Mouse (Mus musculus): ENCODE data around the gene Pon2. TPM values are rescaled to one million over a fixed set of nuclear protein-coding genes. Genes with fewer than 3 reads are reported as not detected.

Gene Pon2
- polyA plus RNA-seq, 1 experiment from 2014 or later: 18.1 TPM

DNA sequence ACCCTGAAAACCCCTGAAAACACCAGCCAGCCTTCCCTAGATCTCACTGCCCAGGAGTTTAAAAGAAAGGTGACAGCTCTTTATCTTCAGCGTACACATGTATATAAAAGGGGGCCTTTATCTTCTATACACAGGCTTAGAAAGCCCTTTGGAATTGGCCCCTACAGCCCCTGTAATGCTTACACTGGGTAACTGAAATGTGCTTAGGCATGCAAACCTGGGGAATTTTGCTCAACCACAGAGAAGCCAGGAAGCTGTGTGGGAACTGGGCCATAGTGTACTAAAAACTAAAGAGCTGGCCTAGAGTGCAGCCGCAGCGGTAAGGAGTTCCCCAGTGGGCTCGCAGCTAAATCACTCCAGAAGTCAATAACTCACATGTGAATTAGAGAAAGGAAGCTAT lies 6.8 kb downstream of the Pon2 start:
- no peaks in the 10 kb centered on the region for H3K27me3 ChIP-seq
- no peak for ATAC-seq (ENCODE audit: insufficient number of reproducible peaks, insufficient read depth, low FRiP score, low TSS enrichment, low read depth)

DNA sequence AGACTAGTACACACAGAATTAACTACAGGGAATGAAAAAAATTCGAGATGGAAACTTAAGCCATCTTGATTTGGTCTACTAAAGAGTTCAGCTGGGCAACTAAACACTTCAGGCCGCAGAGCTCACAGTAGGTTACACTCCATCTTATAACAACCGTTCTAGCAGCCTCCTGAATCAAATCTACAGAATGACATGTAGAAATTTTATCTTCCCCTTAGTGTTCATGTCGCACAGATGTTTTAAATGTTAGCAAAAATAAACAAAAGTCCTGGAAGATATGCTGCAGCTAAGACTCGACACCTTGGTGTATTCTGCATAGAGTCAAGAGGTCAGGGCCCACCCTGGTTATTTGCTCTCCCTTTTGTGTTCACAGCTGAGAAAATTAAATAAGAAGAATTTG lies 10.3 kb downstream of the Pon2 start:
- no peak overlapping the region for H3K9ac ChIP-seq (replicated peaks)
- no peaks in the 10 kb centered on the region for H3K9me3 ChIP-seq
- H3K4me1 ChIP-seq (replicated peaks): no peaks in the 10 kb centered on the region; the same call in 1 of the 2 replicates
- no peak overlapping the region for H3K4me3 ChIP-seq (replicated peaks)
- no peak for ATAC-seq (ENCODE audit: insufficient number of reproducible peaks, insufficient read depth, low FRiP score, low TSS enrichment, low read depth)
- H3K4me2 ChIP-seq: no peak overlapping the region
- 69% methylated on average over 5 of the region's 5 CpGs for WGBS
- H3K36me3 ChIP-seq: no peaks in the 10 kb centered on the region
- H3K27ac ChIP-seq: no peak overlapping the region
- H3K27me3 ChIP-seq: no peaks in the 10 kb centered on the region

More for the DNA sequence above, 6.8 kb downstream of the Pon2 start:
- H3K27ac ChIP-seq: peak overlapping the region; percentile 9; the same call in 1 of the 2 replicates
- no peaks in the 10 kb centered on the region for H3K36me3 ChIP-seq
- 83% methylated on average over 4 of the region's 4 CpGs for WGBS
- no peaks in the 10 kb centered on the region for H3K9me3 ChIP-seq
- H3K9ac ChIP-seq (replicated peaks): no peak overlapping the region
- H3K4me3 ChIP-seq (replicated peaks): no peak overlapping the region
- H3K4me2 ChIP-seq: no peak overlapping the region
- H3K4me1 ChIP-seq (replicated peaks): no peaks in the 10 kb centered on the region; the same call in 1 of the 2 replicates

DNA sequence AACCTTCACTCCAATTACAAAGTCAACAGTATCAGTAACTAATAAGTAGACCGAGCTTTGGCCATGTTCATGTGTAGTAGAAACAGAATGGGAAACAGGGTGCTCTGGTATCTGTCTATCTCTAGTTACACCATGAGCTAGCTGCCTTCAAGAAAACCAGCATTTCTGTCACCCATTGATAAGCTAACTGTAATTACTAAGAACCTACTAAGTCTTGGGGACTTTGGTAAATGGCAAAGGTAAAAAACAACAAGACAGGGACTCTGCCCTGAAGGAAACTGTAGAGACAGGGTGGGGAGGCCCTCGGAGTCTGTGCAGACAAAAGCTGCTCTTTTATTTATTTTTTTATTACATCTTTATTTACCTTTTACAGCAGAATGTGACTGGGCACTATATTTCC lies 10.9 kb downstream of the Pon2 start:
- Histone ChIP-seq H3K36me3 (no peaks in the 10 kb centered on the region), H3K9ac (replicated peaks) (no peak overlapping the region), H3K4me2 (no peak overlapping the region), H3K27ac (no peak overlapping the region), H3K9me3 (no peaks in the 10 kb centered on the region), H3K4me1 (replicated peaks) (no peaks in the 10 kb centered on the region; the same call in 1 of the 2 replicates), H3K27me3 (no peaks in the 10 kb centered on the region), H3K4me3 (replicated peaks) (no peak overlapping the region)
- 74% methylated on average over 2 of the region's 2 CpGs for WGBS
- no peak for ATAC-seq (ENCODE audit: insufficient number of reproducible peaks, insufficient read depth, low FRiP score, low TSS enrichment, low read depth)

DNA sequence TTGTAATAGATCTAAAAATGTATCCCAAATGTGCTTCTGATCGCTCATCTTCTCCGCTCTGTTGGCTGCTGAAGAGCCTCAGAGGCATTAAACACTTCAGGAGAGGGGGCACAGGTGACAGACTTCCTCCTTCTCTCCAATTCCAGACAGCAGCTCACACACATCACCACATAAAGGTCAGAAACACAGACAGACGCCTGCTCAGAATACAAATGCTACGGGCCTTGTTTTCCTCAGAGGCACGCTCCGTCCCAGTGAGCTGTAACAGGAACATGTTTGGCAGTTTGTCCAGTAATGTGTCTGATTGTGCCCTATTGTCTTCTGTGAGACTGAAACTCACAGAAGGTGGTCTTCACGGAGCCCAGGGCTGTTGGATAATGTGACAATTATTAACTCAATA lies 15.8 kb downstream of the Pon2 start:
- H3K36me3 ChIP-seq: no peaks in the 10 kb centered on the region
- H3K9ac ChIP-seq (replicated peaks): no peak overlapping the region
- 85% methylated on average over 7 of the region's 7 CpGs for WGBS
- H3K4me3 ChIP-seq (replicated peaks): no peak overlapping the region
- no peak overlapping the region for H3K27ac ChIP-seq
- no peaks in the 10 kb centered on the region for H3K27me3 ChIP-seq
- no peak for ATAC-seq (ENCODE audit: insufficient number of reproducible peaks, insufficient read depth, low FRiP score, low TSS enrichment, low read depth)
- H3K4me1 ChIP-seq (replicated peaks): 0 out of 2 replicates have a peak, but pooled peaks cover 2% of the 10 kb centered on the region
- no peaks in the 10 kb centered on the region for H3K9me3 ChIP-seq
- H3K4me2 ChIP-seq: no peak overlapping the region

DNA sequence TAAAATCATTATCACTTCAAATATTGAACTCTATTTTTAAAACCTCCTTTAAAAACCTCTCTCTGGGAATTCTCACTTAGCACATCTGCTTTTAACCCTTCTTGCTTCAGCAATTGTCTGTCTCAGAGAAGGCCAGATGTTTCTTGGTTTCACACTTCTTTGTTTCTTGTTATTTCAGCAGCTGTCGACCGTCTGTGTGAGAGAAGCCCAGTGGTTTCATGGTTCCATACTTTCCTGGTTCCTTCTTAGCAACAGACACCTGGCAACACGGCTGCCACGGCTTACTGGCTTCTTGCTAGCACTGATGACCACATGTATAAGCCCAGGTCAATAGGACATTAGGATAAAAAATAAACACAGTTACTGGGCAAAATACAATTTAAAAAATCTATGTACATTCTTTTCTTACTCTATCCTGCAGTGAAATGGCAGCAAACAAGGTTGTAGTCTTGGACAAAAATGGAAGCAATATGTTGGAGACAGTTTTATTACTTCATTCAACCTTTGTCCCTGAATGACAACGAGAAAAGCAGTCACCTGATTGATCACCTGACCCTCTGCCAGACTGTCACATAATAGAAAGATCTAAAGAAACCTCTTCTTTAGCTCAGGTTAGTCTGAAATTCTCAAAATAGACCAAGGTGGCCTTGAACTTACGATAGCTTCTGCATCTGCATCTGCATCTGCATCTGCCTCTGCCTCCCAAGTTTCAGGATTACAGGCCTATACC lies 17.5 kb downstream of the Pon2 start:
- peaks cover 10% of the 10 kb centered on the region; the same call in 1 of the 2 replicates for H3K36me3 ChIP-seq
- H3K27ac ChIP-seq: no peak overlapping the region
- no peaks in the 10 kb centered on the region for H3K9me3 ChIP-seq
- H3K4me3 ChIP-seq (replicated peaks): no peak overlapping the region
- H3K9ac ChIP-seq (replicated peaks): no peak overlapping the region
- ATAC-seq (ENCODE audit: insufficient number of reproducible peaks, insufficient read depth, low FRiP score, low TSS enrichment, low read depth): no peak
- no peak overlapping the region for H3K4me2 ChIP-seq
- 49% methylated on average over 6 of the region's 6 CpGs for WGBS
- H3K4me1 ChIP-seq (replicated peaks): 0 out of 2 replicates have a peak, but pooled peaks cover 2% of the 10 kb centered on the region
- no peaks in the 10 kb centered on the region for H3K27me3 ChIP-seq

DNA sequence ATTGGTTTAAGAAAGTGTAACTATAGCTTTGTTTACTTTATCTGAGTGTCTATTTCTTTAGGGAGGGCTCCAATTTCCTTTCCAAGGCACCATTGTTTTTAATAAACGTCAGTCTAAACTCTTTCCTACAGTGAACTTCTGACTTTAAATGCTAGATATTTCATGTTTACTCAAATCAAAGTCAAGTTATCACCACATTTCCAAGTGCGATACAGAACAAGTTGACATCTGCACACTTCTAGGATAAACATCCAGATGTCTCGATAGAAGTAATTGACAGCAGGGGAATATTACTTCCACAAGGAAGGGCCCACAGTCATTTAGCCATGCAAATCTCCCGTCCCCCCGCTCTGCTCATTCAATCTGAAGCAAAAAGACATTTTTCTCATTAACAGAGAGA lies 20.3 kb downstream of the Pon2 start:
- H3K27me3 ChIP-seq: no peaks in the 10 kb centered on the region
- ATAC-seq (ENCODE audit: insufficient number of reproducible peaks, insufficient read depth, low FRiP score, low TSS enrichment, low read depth): no peak
- H3K4me2 ChIP-seq: no peak overlapping the region
- H3K9me3 ChIP-seq: no peaks in the 10 kb centered on the region
- H3K4me3 ChIP-seq (replicated peaks): no peak overlapping the region
- peaks cover 17% of the 10 kb centered on the region; the same call in 1 of the 2 replicates for H3K36me3 ChIP-seq
- 0 out of 2 replicates have a peak, but pooled peaks cover 2% of the 10 kb centered on the region for H3K4me1 ChIP-seq (replicated peaks)
- no peak overlapping the region for H3K27ac ChIP-seq
- WGBS: 65% methylated on average over 5 of the region's 5 CpGs
- H3K9ac ChIP-seq (replicated peaks): no peak overlapping the region

DNA sequence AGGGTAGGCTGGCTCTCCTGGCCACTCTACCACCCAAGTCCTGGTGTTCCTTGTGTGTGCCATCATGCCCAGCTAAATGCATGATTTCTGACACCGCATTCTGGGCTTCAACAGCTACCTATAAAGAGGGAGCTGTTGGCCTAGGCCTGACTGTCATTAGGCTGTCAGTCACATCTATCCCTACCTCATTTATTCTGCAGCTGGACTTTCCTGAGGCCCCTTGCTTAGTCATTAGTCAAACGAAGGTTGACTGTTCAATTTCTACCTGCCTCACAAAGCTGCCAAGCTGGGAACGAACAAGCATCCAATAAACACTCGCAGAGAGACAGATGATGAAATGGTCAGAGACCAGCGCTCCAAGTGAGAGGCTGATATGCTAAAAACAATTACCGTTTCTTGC lies 28.6 kb downstream of the Pon2 start:
- H3K4me2 ChIP-seq: no peak overlapping the region
- H3K36me3 ChIP-seq: peaks cover 14% of the 10 kb centered on the region; the same call in 1 of the 2 replicates
- H3K27ac ChIP-seq: no peak overlapping the region
- H3K9me3 ChIP-seq: no peaks in the 10 kb centered on the region
- ATAC-seq (ENCODE audit: insufficient number of reproducible peaks, insufficient read depth, low FRiP score, low TSS enrichment, low read depth): no peak
- WGBS: 69% methylated on average over 6 of the region's 6 CpGs
- no peaks in the 10 kb centered on the region for H3K27me3 ChIP-seq
- H3K4me3 ChIP-seq (replicated peaks): no peak overlapping the region
- no peaks in the 10 kb centered on the region for H3K4me1 ChIP-seq (replicated peaks)
- H3K9ac ChIP-seq (replicated peaks): no peak overlapping the region

DNA sequence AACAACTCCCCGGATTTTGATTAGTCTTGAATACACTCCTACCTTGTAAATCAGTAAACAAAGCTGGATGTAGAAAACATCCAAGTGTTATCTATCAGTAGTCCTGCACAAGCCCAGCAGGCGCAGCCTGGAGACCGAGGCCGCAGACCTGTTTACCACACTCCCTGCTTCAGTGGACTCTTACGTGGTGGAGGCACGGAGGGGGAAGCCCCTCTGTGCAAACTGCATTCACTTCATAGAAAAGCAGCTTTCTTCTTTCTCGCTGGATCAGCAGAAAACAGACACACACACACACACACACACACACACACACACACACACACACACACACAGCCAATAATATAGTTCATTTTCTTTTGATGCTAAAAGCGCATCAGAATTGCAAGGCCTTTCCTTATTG lies 33.5 kb downstream of the Pon2 start:
- Histone ChIP-seq H3K9me3 (no peaks in the 10 kb centered on the region), H3K4me2 (no peak overlapping the region), H3K4me1 (replicated peaks) (no peaks in the 10 kb centered on the region), H3K27ac (no peak overlapping the region), H3K9ac (replicated peaks) (no peak overlapping the region), H3K4me3 (replicated peaks) (no peak overlapping the region), H3K36me3 (no peaks in the 10 kb centered on the region), H3K27me3 (no peaks in the 10 kb centered on the region)
- no peak for ATAC-seq (ENCODE audit: insufficient number of reproducible peaks, insufficient read depth, low FRiP score, low TSS enrichment, low read depth)
- 78% methylated on average over 8 of the region's 8 CpGs for WGBS

DNA sequence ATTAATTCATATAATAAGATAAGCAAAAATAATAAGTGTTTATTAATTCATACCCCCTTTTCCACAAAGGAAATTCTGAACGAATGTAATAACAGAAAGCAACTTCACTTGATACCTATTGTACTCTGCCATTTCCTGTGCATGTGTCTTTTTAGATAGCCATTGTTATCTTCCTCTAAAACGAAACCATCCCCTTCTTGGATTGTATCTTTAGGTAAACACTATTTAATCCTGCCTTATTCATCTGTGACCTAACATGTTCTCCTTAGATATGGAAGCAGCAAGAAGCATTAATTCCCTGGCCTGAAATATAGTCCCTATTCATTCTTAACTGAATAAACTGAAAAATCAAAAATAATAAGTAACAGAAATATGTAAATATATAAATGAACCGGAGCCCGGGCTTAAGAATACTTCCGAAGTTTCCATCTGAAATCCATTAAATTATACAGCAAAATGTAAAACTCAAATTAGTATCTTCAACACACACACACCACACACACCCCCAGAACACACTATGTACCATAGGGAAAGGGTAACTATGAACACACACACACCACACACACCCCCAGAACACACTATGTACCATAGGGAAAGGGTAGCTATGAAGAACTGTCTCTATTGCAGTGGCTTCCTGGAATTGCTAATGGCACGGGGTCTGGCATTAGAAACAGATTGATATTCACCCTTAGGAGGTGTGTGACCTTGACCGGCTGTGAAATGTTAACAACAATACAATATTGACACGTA lies 34.8 kb downstream of the Pon2 start:
- no peaks in the 10 kb centered on the region for H3K36me3 ChIP-seq
- H3K4me1 ChIP-seq (replicated peaks): no peaks in the 10 kb centered on the region
- H3K9me3 ChIP-seq: no peaks in the 10 kb centered on the region
- no peaks in the 10 kb centered on the region for H3K27me3 ChIP-seq
- no peak overlapping the region for H3K4me3 ChIP-seq (replicated peaks)
- no peak overlapping the region for H3K27ac ChIP-seq
- ATAC-seq (ENCODE audit: insufficient number of reproducible peaks, insufficient read depth, low FRiP score, low TSS enrichment, low read depth): no peak
- H3K4me2 ChIP-seq: no peak overlapping the region
- H3K9ac ChIP-seq (replicated peaks): no peak overlapping the region
- WGBS: 77% methylated on average over 8 of the region's 8 CpGs

DNA sequence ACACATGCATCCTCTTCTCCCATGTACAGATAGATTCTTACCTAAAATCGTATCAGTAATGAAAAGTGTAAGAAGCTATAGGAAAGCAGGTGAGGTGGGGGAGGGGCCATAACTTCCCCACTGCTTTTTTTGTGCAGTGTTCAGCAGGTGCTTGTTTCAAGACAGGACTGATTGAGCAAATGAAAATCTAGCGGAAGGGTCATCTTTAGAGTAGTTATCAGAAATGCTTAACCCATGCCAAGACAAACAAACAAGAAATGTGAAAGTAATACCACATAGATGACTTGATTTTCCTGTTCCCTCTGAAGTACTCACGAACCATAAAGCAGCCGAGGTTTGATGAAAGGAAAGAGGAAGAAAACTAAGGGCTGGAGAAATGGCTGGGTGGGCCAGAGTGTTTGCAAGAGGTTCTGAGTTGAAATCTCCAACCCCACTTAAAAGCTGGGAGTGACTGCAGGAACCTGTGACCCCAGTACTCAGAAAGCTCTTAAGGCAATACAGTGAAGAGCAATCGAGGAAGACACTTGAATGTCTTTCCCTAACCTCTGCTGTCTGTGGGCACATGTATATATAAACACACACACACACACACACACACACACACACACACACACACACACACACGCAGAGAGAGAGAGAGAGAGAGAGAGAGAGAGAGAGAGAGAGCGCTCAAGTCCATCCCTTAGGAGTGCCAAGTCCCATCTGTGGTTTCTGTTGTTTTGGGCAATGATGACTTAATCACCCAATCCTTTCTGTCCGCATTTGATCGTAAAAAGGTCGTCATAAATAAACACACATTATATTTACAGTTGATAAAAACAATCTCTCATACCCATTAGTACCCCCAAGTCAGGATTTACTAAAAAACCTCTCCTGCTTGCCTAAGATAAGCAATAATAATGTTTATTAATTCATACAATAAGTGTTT lies 35.7 kb downstream of the Pon2 start:
- Histone ChIP-seq H3K4me2 (no peak overlapping the region), H3K27me3 (no peaks in the 10 kb centered on the region), H3K27ac (no peak overlapping the region), H3K36me3 (no peaks in the 10 kb centered on the region), H3K9me3 (no peaks in the 10 kb centered on the region), H3K4me1 (replicated peaks) (no peaks in the 10 kb centered on the region), H3K4me3 (replicated peaks) (no peak overlapping the region), H3K9ac (replicated peaks) (no peak overlapping the region)
- WGBS: 84% methylated on average over 9 of the region's 10 CpGs
- ATAC-seq (ENCODE audit: insufficient number of reproducible peaks, insufficient read depth, low FRiP score, low TSS enrichment, low read depth): no peak

Data from limb, embryonic 12.5 days (tissue).